Mouse (Mus musculus): ENCODE results near the gene Resp18.

- no peak for TF ChIP-seq CTCF (IDR thresholded peaks at IDR 0.05; ENCODE audit: low read depth, low read length)
- TF ChIP-seq POLR2A (IDR thresholded peaks at IDR 0.05; ENCODE audit: borderline replicate concordance, low read depth, low read length): no peak
Observed at GRCm38 (mm10) chr1:75293331-75293701, 15.1 kb upstream of the Resp18 start.

Data from bone marrow macrophage, adult 2 months (primary cell).